Mouse (Mus musculus) bone marrow macrophage, adult 2 months (primary cell): Measurements from ENCODE around the gene Sult3a2.

Source experiments
- CTCF ChIP-seq: IDR thresholded peaks from 2 replicates; pipeline ENCODE4 v1.5.1; 2012; ENCODE audit warnings: low read depth, mild to moderate bottlenecking, low read length, moderate library complexity
- POLR2A ChIP-seq: IDR thresholded peaks from 2 replicates; pipeline ENCODE4 v1.6.1; 2012; ENCODE audit warnings: mild to moderate bottlenecking, low read depth, low read length, borderline replicate concordance

GRCm38 (mm10) chr10:33787541-33787940 lies 1.0 kb upstream of the Sult3a2 start:
- TF ChIP-seq POLR2A = no peak
- no peak for TF ChIP-seq CTCF
